Mouse (Mus musculus) embryo, embryonic 10.5 days (tissue): ENCODE results near the gene Hist2h2be.
A peak's percentile ranks its signal among the peaks of the same experiment; 100 is the strongest.
"Not testable (repeated sequence)": the region's sequence is repeated elsewhere in the genome, so short reads cannot be mapped to it uniquely, and the experiment has no call there.

Experiments
- DNase-seq: peaks from one replicate; pipeline ENCODE4 v3.0.0-alpha.2; 2015; ENCODE audit warnings: low spot score

Hist2h2be gene

DNA sequence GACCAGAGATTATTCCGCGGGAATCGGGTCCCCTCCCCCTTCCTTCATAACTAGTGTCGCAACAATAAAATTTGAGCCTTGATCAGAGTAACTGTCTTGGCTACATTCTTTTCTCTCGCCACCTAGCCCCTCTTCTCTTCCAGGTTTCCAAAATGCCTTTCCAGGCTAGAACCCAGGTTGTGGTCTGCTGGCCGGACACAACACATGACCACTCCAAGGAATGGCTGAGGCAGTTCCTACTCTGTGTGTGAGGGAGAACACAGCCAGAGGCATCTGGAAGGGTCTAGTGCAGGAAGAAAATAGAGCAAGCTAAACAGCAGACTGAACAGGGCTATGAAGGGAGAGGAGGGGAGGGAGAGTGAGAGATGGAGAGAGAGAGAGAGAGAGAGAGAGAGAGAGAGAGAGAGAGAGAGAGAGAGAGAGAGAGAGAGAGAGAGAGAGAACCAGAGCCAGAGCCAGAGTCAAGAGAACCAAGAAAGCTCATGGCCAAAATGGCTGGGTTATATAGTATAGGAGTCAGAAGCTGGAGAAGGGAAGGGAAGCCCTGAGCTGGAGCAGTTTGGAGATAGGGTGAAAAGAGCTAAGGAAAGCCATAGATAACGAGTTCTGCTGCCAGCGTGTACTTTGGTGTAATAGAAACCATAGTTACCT is 22.2 kb upstream of the Hist2h2be start:
- not testable (repeated sequence) for DNase-seq

DNA sequence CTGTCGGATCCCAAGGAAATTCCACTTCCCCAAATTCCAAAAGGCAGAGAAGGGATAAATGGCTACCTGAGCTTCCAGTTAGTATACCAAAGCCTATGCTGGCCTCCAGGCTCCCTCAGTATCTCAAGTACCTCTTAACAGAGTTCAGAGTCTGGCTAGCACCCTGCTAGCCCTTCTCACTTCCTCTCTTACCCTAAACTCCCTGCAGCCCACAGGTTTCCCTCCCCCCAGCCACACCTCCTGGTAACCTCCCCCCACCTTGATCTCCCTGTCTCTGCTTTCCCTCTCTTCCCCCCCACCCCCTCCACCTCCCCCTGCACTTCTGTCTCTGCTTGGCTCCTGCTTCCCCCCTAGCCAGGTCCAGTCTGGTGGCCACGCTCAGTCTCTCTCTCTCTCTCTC is 21.2 kb upstream of the Hist2h2be start:
- DNase-seq, result no peak

DNA sequence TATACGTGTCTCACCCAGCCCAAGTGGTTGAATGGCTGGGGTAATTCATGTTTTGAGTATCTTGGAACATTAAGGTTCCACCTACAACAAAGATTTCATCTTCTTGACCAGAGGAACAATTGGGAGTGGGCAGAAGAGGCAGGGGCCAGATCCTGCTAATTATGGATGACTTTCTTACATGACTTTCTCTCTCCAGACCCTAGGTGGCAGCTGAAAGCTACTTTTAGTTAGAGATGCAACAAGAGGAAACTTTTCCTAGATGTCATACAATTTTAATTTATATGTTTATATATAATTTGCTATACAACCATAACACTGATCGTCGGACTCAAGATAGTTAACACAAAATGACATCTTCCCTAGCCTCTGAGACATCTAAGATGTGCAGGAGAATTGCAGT is 13.1 kb upstream of the Hist2h2be start:
- no peak for DNase-seq

DNA sequence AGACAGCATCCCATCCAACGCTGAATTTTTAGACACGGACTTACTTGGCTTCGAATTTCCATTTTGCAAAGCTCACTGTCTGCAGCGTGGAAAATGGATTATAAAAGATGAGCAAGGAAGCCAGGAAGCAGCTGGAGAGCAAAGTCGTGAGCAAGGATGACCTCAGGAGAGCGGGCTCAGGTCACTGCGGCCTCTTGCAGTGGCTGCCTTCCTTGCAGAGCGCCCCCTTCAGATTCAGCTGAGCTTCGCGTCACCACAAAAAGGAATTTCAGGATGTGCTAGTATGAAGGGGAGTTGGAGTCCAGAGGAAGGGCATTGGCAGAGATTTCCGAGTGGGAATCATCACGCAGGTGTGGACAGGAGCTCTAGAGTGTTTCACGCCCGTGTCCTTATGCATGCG is 11.7 kb upstream of the Hist2h2be start:
- DNase-seq, result peak; percentile 46

GRCm38 (mm10) chr3:96219191-96219641 is 1.7 kb upstream of the Hist2h2be start:
- DNase-seq, result peak; percentile 72

- peak; percentile 91 for DNase-seq
Observed at GRCm38 (mm10) chr3:96219661-96220130, 1.2 kb upstream of the Hist2h2be start, which contains the start of the genes Bola1 and Hist2h2ab. Gene Bola1, minus strand, starts transcription at chr3:96219709. Gene Hist2h2ab, plus strand, starts transcription at chr3:96219865.

- peak; percentile 75 for DNase-seq
Observed at GRCm38 (mm10) chr3:96220131-96220764, 671 bp upstream of the Hist2h2be start.

DNA sequence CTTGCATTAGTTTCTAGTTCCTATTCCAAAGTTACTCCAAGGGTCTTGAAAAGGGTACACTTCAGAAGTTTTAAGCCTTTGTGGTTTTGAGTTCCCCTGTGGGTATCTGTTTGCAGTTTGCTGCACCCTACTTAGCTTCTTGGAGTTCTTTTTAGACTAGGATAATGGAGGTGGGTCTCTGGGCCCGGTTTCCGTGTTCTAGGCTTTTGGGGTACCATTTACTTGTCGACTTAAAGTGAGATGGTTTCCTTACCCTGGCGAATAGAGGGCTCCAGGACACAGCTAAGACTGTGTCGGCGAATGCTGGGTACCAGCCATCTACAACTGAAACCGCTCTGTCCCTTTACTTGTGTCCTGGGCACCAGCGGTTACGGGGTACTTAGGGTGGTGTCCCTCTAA is 720 bp downstream of the Hist2h2be start:
- DNase-seq, result no peak

- DNase-seq, result no peak
Observed at GRCm38 (mm10) chr3:96222774-96223173, 1.9 kb downstream of the Hist2h2be start.

DNA sequence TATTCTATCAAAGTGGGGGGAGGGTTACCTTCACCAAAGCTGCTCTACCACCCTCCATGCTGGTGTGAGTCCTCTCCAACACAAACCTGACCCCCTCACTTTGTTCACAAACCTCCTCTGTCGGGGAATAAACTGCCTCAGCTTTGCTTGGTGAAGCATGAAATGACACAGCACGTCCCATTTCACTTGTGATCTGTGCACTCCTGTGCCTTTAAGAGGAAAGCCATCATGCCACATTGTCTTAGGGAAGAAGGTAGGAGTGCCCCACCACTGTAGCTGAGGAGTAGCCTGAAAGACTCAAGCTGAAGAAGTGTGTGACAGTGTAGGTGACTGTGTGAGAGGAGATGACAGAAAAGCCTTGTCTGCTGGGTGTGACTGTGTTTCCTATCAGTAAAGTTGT is 4.5 kb downstream of the Hist2h2be start:
- DNase-seq, result no peak

DNA sequence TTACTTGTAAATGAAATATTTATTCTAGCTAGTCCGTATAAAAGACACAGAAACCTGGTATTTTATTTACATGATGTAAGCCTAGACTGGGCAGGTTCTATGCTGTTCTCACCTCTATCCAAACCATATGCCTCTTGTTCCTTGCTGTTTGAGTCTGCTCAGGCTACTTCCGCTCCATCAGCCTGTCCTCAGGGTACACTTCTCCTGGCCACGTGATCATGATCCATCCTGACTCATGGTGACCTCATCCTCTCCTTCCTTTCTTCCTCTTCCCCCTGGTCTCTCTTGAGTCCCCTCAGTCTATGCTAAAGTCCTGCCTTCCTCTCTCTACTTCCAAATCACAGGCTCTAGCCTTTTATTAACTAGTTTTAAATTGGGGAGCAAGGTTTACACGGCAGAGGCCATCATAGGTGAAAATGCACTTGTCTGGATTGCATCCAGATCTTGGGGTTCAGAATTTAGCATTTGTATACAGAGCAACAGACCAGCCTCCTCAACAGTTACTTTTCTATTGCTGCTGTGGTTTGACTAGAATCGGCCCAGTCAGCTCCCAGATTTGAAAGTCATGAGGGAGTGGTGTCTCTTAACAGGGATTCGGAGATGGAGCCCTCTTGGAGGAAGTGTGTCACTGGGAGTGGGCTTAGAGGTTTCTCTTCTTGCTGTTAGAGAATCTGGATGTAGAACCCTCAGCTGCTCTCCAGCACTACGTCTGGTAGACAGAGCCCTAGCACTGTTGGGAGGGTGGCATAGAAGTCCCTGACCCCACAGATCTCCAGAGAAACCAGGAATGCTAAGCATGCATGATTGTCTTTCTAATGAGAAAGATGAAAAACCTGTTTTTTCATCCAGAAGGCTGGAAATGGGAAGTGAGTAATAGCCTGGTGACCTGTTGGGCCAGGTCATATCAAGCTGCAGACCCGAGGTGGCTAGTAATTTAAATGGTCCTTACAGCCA is 6.1 kb downstream of the Hist2h2be start:
- no peak for DNase-seq

DNA sequence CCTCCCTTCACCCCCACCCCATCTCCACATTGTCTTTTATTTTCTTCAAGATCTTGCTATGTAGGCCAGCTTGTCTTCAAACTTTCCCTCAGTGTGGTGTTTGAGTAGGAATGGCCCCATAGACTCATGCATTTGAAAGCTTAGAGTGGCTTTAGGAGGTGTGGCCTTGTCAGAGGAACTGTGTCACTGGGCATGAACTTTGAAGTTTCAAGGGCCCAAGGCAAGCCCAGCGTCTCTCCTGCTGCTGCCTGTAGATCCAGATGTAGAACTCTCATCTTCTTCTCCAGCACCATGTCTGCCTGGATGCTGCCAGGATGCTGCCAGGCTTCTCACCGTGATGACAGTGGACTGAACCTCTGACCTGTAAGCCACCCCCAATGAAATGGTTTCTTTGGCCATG is 7.9 kb downstream of the Hist2h2be start:
- no peak for DNase-seq

GRCm38 (mm10) chr3:96230404-96230803 is 9.5 kb downstream of the Hist2h2be start:
- DNase-seq, result no peak

GRCm38 (mm10) chr3:96230910-96231757 is 10.2 kb downstream of the Hist2h2be start:
- DNase-seq, result no peak

DNA sequence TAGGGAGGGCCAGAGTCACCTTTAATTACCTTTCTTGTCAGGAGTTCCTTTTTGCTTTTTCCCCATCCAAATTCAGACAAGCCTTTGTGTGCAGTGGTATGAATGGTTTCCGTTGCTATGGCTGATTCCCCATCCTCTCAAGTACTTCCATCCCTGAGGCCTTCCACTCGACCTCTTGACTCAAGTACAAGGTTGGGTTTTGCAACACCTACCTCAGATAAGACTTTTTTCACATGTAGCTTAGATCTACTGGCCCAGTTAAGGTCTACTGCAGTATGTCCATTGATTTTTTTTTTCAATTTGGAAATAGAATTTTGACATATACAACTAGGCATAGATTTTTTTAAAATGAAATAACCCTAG is 10.8 kb downstream of the Hist2h2be start:
- DNase-seq, result no peak

GRCm38 (mm10) chr3:96234914-96235313 is 14.0 kb downstream of the Hist2h2be start:
- no peak for DNase-seq

GRCm38 (mm10) chr3:96235836-96236235 is 14.9 kb downstream of the Hist2h2be start:
- no peak for DNase-seq

GRCm38 (mm10) chr3:96236834-96237334 is 16.0 kb downstream of the Hist2h2be start:
- DNase-seq, result no peak

DNA sequence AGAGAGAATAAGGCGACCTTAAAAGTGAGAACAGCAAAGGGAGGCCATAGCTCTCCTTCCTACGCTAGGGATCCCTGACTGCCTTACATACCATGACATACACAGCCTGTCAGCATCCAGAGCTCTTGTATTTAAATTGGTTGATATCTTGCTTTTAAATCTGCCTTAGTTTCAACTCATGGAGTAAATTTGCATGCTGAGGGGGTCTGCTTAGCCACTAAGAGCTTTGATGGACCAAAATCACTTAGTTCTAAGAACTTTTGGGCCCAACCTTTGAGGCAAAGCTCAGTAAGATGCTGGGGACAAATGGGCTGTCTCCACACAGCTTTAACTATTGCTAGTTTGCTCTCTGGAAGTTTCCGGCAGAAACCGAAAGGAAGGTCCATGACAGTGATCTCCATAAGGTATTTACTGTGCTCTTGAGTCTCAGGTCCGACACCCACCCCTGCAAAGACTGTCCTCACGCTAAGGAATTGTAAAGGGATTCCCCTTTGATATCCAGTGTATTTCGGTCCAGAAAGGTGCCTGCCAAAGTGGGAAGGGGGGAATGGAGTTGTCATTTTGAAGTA is 16.5 kb downstream of the Hist2h2be start:
- peak; percentile 67 for DNase-seq

GRCm38 (mm10) chr3:96237904-96238511 is 17.1 kb downstream of the Hist2h2be start:
- peak; percentile 81 for DNase-seq
